Mouse (Mus musculus): ENCODE measurements around the gene Dnajc11. TPM values are rescaled to one million over a fixed set of nuclear protein-coding genes. Genes with fewer than 3 reads are reported as not detected.
A peak's percentile ranks its signal among the peaks of the same experiment; 100 is the strongest.

Dnajc11 gene
- polyA plus RNA-seq, 1 experiment from 2014 or later, result 113 TPM

GRCm38 (mm10) chr4:152007481-152008147, 74.1 kb downstream of the Dnajc11 start:
- peak overlapping the region; percentile 78 for H3K4me3 ChIP-seq
- H3K36me3 ChIP-seq (replicated peaks), result peaks cover 8% of the 10 kb centered on the region
- DNase-seq (ENCODE audit: low spot score), result no peak
- 5% methylated on average over 8 of the region's 8 CpGs for WGBS
- peaks cover 54% of the 10 kb centered on the region for H3K4me1 ChIP-seq
- peaks cover 22% of the 10 kb centered on the region for H3K27me3 ChIP-seq (replicated peaks; ENCODE audit: low read depth, poor library complexity, severe bottlenecking)
- no peak overlapping the region for H3K27ac ChIP-seq (replicated peaks)
- H3K9me3 ChIP-seq, result no peaks in the 10 kb centered on the region

DNA sequence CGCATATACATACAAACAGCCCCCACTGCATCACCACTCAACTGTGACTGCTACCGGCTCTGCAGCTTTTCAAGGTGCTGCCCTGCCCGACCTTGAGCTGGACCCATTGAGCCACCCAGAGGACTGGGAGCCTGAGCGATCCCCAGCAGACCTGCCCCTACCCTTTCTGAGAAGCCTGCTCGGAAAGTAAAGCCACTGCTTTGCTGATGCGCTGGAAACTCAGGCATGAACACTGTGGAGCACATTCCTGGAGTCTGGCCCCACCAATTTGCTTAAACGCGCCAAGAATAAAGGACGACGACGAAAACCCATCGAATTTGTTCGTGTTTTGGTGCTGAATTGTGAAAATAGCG, 74.6 kb downstream of the Dnajc11 start:
- peaks cover 54% of the 10 kb centered on the region for H3K4me1 ChIP-seq

DNA sequence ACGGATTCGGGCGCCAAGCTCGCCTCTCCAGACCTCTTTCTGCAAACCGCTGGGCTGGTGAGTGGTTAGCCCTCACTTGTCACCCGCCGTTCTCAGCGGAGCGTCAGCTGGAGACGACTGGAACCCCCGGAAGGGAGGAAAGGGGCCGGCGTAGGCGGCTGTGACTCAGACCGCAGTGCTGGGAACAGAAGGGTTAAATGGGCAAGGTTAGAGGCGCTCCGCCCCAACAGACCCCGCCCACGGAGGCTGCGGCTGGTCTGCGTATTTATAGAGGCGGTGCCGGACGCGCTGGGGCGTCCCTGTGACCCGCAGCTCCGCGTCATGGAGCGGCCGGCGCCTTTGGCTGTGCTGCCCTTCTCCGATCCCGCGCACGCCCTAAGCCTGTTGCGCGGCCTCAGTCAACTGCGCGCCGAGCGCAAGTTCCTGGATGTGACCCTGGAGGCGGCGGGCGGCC, 75.2 kb downstream of the Dnajc11 start, which contains the start of gene Klhl21:
Klhl21 (plus strand) TSS at position 182 of the 454 bp plus-strand sequence.
- WGBS, result under 1% methylated on average over 45 of the region's 45 CpGs

More for the DNA sequence above, 74.6 kb downstream of the Dnajc11 start:
- Histone ChIP-seq H3K4me3 (peak overlapping the region; percentile 78), H3K27me3 (replicated peaks; ENCODE audit: low read depth, poor library complexity, severe bottlenecking) (peaks cover 22% of the 10 kb centered on the region), H3K36me3 (replicated peaks) (peaks cover 13% of the 10 kb centered on the region), H3K9me3 (no peaks in the 10 kb centered on the region), H3K27ac (replicated peaks) (no peak overlapping the region)
- 1% methylated on average over 14 of the region's 14 CpGs for WGBS
- no peak for DNase-seq (ENCODE audit: low spot score)

DNA sequence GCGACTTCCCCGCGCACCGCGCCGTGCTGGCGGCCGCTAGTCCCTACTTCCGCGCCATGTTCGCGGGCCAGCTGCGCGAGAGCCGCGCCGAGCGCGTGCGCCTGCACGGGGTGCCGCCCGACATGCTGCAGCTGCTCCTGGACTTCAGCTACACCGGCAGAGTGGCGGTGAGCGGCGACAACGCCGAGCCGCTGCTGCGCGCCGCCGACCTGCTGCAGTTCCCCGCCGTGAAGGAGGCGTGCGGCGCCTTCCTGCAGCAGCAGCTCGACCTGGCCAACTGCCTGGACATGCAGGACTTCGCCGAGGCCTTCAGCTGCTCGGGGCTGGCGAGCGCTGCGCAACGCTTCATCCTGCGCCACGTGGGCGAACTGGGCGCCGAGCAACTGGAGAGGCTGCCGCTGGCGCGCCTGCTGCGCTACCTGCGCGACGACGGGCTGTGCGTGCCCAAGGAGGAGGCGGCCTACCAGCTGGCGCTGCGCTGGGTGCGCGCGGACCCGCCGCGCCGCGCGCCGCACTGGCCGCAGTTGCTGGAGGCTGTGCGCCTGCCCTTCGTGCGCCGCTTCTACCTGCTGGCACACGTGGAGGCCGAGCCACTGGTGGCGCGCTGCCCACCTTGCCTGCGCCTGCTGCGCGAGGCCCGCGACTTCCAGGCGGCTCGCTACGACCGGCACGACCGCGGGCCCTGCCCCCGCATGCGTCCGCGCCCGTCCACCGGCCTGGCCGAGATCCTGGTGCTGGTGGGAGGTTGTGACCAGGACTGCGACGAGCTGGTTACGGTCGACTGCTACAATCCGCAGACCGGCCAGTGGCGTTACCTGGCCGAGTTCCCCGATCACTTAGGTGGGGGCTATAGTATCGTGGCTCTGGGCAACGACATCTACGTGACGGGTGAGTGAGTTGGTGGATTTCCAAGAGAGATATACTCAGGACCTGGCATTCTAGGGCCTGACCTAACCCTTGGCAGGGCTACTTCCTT, 75.9 kb downstream of the Dnajc11 start:
- Histone ChIP-seq H3K36me3 (replicated peaks) (peaks cover 26% of the 10 kb centered on the region), H3K27me3 (replicated peaks; ENCODE audit: low read depth, poor library complexity, severe bottlenecking) (peaks cover 22% of the 10 kb centered on the region), H3K27ac (replicated peaks) (peak overlapping the region; percentile 83), H3K9me3 (no peaks in the 10 kb centered on the region), H3K4me3 (peak overlapping the region; percentile 78), H3K4me1 (peaks cover 54% of the 10 kb centered on the region)
- WGBS, result under 1% methylated on average over 115 of the region's 115 CpGs
- peak; percentile 74 for DNase-seq (ENCODE audit: low spot score)

More for the DNA sequence above, 75.2 kb downstream of the Dnajc11 start, which contains the start of gene Klhl21:
- DNase-seq (ENCODE audit: low spot score), result peak; percentile 96
- Histone ChIP-seq H3K27me3 (replicated peaks; ENCODE audit: low read depth, poor library complexity, severe bottlenecking) (peaks cover 22% of the 10 kb centered on the region), H3K27ac (replicated peaks) (peak within 1 kb of the TSS; percentile 83), H3K9me3 (no peaks in the 10 kb centered on the region), H3K4me3 (peak within 1 kb of the TSS; percentile 78), H3K36me3 (replicated peaks) (peaks cover 19% of the 10 kb centered on the region), H3K4me1 (peaks cover 54% of the 10 kb centered on the region)

DNA sequence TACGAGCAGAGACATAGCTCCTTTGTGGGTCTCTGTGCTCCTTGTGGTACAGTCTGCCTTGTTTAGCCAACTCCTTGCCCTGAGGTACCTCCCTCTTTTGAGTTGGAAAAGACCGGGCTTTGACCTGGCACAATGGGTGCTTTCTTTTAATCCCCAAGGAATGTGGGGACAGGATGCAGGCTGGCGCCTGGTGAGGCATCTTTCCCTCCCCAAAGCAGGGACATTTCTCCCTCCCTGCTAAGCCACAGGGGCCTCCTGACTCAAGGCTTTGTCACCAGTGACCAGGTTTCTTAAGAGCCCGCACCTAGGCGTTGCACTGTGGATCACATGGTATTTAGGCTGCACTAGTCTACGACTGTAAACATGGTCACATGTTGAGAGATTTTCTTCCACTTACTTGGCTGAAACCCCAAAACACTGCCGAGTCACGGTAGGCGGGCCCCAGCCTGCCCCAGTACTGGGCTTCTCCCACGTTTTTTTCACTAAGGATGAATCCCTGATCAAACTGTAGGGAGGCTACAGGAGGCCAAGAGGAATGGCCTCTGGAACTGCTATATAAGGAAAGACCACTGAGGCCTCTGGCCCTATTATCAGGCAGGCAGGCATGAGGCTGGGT, 76.7 kb downstream of the Dnajc11 start:
- Histone ChIP-seq H3K9me3 (no peaks in the 10 kb centered on the region), H3K36me3 (replicated peaks) (peaks cover 34% of the 10 kb centered on the region), H3K27me3 (replicated peaks; ENCODE audit: low read depth, poor library complexity, severe bottlenecking) (peaks cover 22% of the 10 kb centered on the region), H3K27ac (replicated peaks) (peak overlapping the region; percentile 83), H3K4me3 (peak overlapping the region; percentile 78), H3K4me1 (peaks cover 54% of the 10 kb centered on the region)
- DNase-seq (ENCODE audit: low spot score), result peak; percentile 41
- WGBS, result under 1% methylated on average over 10 of the region's 10 CpGs

GRCm38 (mm10) chr4:152010707-152011134, 77.2 kb downstream of the Dnajc11 start:
- no peak for DNase-seq (ENCODE audit: low spot score)
- Histone ChIP-seq H3K36me3 (replicated peaks) (peaks cover 39% of the 10 kb centered on the region), H3K9me3 (no peaks in the 10 kb centered on the region), H3K27ac (replicated peaks) (peak overlapping the region; percentile 83; the same call in 1 of the 2 replicates), H3K4me3 (peak overlapping the region; percentile 78), H3K27me3 (replicated peaks; ENCODE audit: low read depth, poor library complexity, severe bottlenecking) (peaks cover 22% of the 10 kb centered on the region), H3K4me1 (peaks cover 52% of the 10 kb centered on the region)
- 8% methylated on average over 13 of the region's 13 CpGs for WGBS

DNA sequence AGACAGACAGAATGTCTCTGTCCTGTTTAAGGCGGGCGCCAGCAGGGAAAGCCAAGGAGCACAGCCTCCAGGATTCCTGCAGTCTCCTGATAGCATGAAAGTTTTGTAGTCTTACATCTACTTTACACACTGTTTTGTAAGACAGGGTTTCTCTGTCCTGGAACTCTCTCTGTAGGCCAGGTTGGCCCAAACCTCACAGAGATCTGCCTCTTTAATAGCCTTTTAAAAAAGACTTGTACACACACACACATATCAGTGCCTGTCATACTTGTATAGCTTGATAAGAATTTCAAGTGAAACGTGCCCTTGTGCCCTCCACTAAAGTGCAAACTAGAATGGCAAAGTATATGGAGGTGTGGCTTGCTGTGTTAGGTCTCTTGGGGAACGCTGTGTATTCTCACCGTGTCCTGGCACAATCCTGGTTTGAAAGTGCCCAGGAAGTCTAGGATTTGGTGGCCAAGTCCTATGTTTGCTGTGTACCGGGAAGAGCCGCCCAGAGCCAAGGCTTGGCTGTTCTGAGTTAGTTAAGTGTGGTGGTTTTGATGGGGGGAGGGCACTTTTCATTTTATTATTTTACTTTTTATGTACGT, 77.8 kb downstream of the Dnajc11 start:
- Histone ChIP-seq H3K9me3 (no peaks in the 10 kb centered on the region), H3K4me1 (peaks cover 52% of the 10 kb centered on the region), H3K4me3 (peak overlapping the region; percentile 78), H3K27ac (replicated peaks) (no peak overlapping the region), H3K36me3 (replicated peaks) (peaks cover 44% of the 10 kb centered on the region), H3K27me3 (replicated peaks; ENCODE audit: low read depth, poor library complexity, severe bottlenecking) (peaks cover 22% of the 10 kb centered on the region)
- DNase-seq (ENCODE audit: low spot score), result no peak
- 74% methylated on average over 8 of the region's 8 CpGs for WGBS

DNA sequence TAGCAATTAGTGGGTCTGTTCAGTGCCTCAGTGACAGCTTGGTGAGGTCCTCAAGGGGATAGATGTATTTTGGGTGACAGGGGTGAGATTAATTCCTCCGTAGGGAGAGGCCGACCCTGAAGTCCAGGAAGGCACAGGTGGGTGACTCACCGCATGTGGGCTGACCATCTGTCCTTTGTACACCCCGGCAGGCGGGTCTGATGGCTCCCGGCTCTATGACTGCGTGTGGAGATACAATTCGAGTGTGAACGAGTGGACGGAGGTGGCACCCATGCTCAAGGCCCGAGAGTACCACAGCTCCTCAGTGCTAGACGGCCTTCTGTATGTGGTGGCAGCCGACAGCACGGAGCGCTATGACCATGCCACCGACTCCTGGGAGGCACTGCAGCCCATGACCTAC, 78.6 kb downstream of the Dnajc11 start:
- 94% methylated on average over 16 of the region's 16 CpGs for WGBS
- Histone ChIP-seq H3K9me3 (no peaks in the 10 kb centered on the region), H3K4me1 (peaks cover 46% of the 10 kb centered on the region), H3K27ac (replicated peaks) (no peak overlapping the region), H3K27me3 (replicated peaks; ENCODE audit: low read depth, poor library complexity, severe bottlenecking) (peaks cover 13% of the 10 kb centered on the region), H3K36me3 (replicated peaks) (peaks cover 52% of the 10 kb centered on the region), H3K4me3 (no peak overlapping the region)
- DNase-seq (ENCODE audit: low spot score), result no peak

GRCm38 (mm10) chr4:152013036-152013813, 79.7 kb downstream of the Dnajc11 start:
- peaks cover 2% of the 10 kb centered on the region for H3K27me3 ChIP-seq (replicated peaks; ENCODE audit: low read depth, poor library complexity, severe bottlenecking)
- WGBS, result 84% methylated on average over 12 of the region's 12 CpGs
- H3K9me3 ChIP-seq, result no peaks in the 10 kb centered on the region
- H3K4me3 ChIP-seq, result no peak overlapping the region
- H3K4me1 ChIP-seq, result peaks cover 35% of the 10 kb centered on the region
- no peak overlapping the region for H3K27ac ChIP-seq (replicated peaks)
- no peak for DNase-seq (ENCODE audit: low spot score)
- peaks cover 63% of the 10 kb centered on the region for H3K36me3 ChIP-seq (replicated peaks)

DNA sequence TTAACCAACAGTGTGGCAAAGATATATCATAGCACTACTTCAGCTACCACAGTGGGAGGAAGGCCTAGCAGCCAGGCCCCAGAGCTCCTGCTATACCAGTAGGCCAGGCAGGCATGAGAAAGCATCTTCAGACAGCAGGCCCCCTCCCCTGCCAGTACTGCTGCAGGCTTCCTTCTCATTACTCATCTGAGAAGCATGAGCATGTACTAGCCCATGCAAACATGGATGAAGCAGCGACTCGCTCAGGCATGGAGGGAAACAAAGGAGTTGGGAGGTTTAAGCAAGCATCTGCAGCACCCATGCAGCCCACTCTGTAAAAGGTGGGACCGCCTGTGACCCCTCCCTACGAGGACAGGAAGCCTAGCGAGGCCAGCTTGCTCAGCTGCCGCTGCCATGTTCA, 85.6 kb downstream of the Dnajc11 start:
- Histone ChIP-seq H3K27me3 (replicated peaks; ENCODE audit: low read depth, poor library complexity, severe bottlenecking) (no peaks in the 10 kb centered on the region), H3K36me3 (replicated peaks) (peaks cover 99% of the 10 kb centered on the region), H3K9me3 (no peaks in the 10 kb centered on the region), H3K4me3 (no peak overlapping the region), H3K27ac (replicated peaks) (no peak overlapping the region), H3K4me1 (no peaks in the 10 kb centered on the region)
- DNase-seq (ENCODE audit: low spot score), result no peak
- 88% methylated on average over 6 of the region's 6 CpGs for WGBS

DNA sequence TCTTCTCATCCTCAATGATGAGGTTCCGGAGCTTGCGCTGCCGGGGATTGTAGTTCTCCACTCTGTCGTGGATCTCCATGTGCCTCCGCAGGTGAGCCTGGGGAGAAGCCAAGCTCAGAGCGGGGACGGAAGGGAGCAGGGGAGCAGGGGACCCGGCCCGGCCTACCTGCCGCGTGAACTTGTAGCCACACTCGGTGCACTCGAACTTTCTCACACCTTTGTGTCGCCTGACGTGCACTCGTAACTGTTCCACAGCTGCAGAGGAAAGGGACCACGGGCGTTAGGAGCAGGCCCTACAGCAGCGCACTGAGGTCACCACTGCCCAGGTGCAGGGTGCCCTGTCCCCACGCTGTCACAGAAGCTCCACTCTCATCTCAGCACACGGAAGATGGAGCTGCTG, 86.5 kb downstream of the Dnajc11 start:
- Histone ChIP-seq H3K9me3 (no peaks in the 10 kb centered on the region), H3K4me1 (peaks cover 6% of the 10 kb centered on the region), H3K36me3 (replicated peaks) (peaks cover 99% of the 10 kb centered on the region), H3K27me3 (replicated peaks; ENCODE audit: low read depth, poor library complexity, severe bottlenecking) (no peaks in the 10 kb centered on the region), H3K4me3 (no peak overlapping the region), H3K27ac (replicated peaks) (no peak overlapping the region)
- no peak for DNase-seq (ENCODE audit: low spot score)
- WGBS, result 92% methylated on average over 21 of the region's 21 CpGs
